15 mouse cellular contexts compared by ENCODE assay signal in the genomic region with DNA sequence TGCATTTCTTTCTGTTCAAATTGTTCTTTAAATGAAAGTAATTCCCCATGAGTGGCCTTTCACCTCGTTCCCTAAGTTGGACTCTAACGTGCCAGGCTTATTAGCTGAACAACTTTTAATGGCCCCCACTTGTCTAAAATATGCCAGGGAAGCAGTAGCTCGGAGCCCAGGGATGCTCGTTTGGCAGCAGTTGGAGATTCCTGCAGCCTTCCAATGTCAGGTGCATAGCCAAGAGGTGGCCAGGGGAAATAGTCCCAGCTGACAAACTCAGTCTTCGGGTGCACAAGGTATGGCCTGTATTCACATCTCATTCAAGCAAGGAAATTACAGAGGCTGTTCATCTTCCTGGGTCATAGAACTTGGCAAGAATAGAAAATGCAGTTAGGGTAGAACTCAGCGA.
"Had no signal": no experiment of that assay in that cellular context is flagged by ENCODE, and none has a peak within 500 bp of the region (broad histone marks: within the 10 kb centered on the region; RNA-seq: fewer than 3 reads in every experiment).

No protein-coding gene starts in this region.

- ATAC-seq: liver, embryonic 12.5 days had no signal

- DNase-seq: layer of hippocampus, adult 9-11 months; layer of hippocampus, postnatal 36 days; lung, embryonic 14.5 days; lung, postnatal 10 days; lung, postnatal 4 days; midbrain, embryonic 14.5 days; right cerebral cortex, adult 18-20 months; right cerebral cortex, postnatal 25 days; thymus, adult 18-20 months; thymus, postnatal 14 days had no signal

- H3K4me3 ChIP-seq: limb, embryonic 15.5 days; liver, embryonic 12.5 days; midbrain, embryonic 10.5 days; myocyte; neural tube, embryonic 15.5 days had no signal

- H3K9me3 ChIP-seq: limb, embryonic 15.5 days; liver, embryonic 12.5 days; midbrain, embryonic 10.5 days; neural tube, embryonic 15.5 days had no signal

- H3K27me3 ChIP-seq: limb, embryonic 15.5 days; liver, embryonic 12.5 days; neural tube, embryonic 15.5 days had no signal

- H3K27ac ChIP-seq: limb, embryonic 15.5 days; liver, embryonic 12.5 days; midbrain, embryonic 10.5 days; neural tube, embryonic 15.5 days had no signal

- H3K4me2 ChIP-seq: limb, embryonic 15.5 days; liver, embryonic 12.5 days; lung, embryonic 14.5 days; neural tube, embryonic 15.5 days had no signal

- H3K4me1 ChIP-seq: limb, embryonic 15.5 days; liver, embryonic 12.5 days; midbrain, embryonic 10.5 days; neural tube, embryonic 15.5 days had no signal

- H3K9ac ChIP-seq: limb, embryonic 15.5 days; liver, embryonic 12.5 days; lung, embryonic 14.5 days; neural tube, embryonic 15.5 days had no signal

- H3K36me3 ChIP-seq: limb, embryonic 15.5 days; liver, embryonic 12.5 days; neural tube, embryonic 15.5 days had no signal
